Mouse (Mus musculus) cerebellum, adult (tissue): Measurements from ENCODE around the gene Gm20388.

Experiments used
- ATAC-seq: cut with Nextera tagmentation; 2 replicates; pipeline ENCODE4 v1.9.2; 2017; ENCODE audit warnings: mild to moderate bottlenecking, moderate library complexity, mixed read lengths; ENCODE audit not compliant: insufficient number of reproducible peaks, low FRiP score, low TSS enrichment

Gm20388 gene

GRCm38 (mm10) chr8:121905864-121906263 is 1995.2 kb downstream of the Gm20388 start:
- ATAC-seq, result no peak

- ATAC-seq, result peak; percentile 10; the same call in 1 of the 2 replicates
Measured at GRCm38 (mm10) chr8:121906542-121907512, 1996.2 kb downstream of the Gm20388 start.

GRCm38 (mm10) chr8:121907587-121908248 is 1997.1 kb downstream of the Gm20388 start, which contains the start of gene Slc7a5:
Gene Slc7a5, minus strand, starts transcription at chr8:121907694.
- ATAC-seq, result peak; percentile 74

- no peak for ATAC-seq
Measured at GRCm38 (mm10) chr8:121908378-121909147, 1997.9 kb downstream of the Gm20388 start.

- ATAC-seq, result no peak
Measured at GRCm38 (mm10) chr8:121909148-121909541, 1998.5 kb downstream of the Gm20388 start.

GRCm38 (mm10) chr8:121909663-121910062 is 1999.0 kb downstream of the Gm20388 start:
- no peak for ATAC-seq

GRCm38 (mm10) chr8:121911400-121911799 is 2000.8 kb downstream of the Gm20388 start:
- ATAC-seq, result no peak

- ATAC-seq, result no peak
Measured at GRCm38 (mm10) chr8:121911987-121912386, 2001.3 kb downstream of the Gm20388 start.

GRCm38 (mm10) chr8:121912831-121913230 is 2002.2 kb downstream of the Gm20388 start:
- ATAC-seq, result no peak

- no peak for ATAC-seq
Measured at GRCm38 (mm10) chr8:121913378-121913777, 2002.7 kb downstream of the Gm20388 start.

GRCm38 (mm10) chr8:121919158-121919557 is 2008.5 kb downstream of the Gm20388 start:
- ATAC-seq, result no peak

- no peak for ATAC-seq
Measured at GRCm38 (mm10) chr8:121919731-121920130, 2009.1 kb downstream of the Gm20388 start.

- no peak for ATAC-seq
Measured at GRCm38 (mm10) chr8:121921582-121921981, 2010.9 kb downstream of the Gm20388 start.

- no peak for ATAC-seq
Measured at GRCm38 (mm10) chr8:121922101-121922500, 2011.5 kb downstream of the Gm20388 start.

GRCm38 (mm10) chr8:121924681-121925080 is 2014.0 kb downstream of the Gm20388 start:
- ATAC-seq, result no peak

- ATAC-seq, result no peak
Measured at GRCm38 (mm10) chr8:121925624-121926023, 2015.0 kb downstream of the Gm20388 start.

GRCm38 (mm10) chr8:121926266-121926665 is 2015.6 kb downstream of the Gm20388 start:
- no peak for ATAC-seq

GRCm38 (mm10) chr8:121927316-121927715 is 2016.7 kb downstream of the Gm20388 start:
- ATAC-seq, result no peak

GRCm38 (mm10) chr8:121930047-121930446 is 2019.4 kb downstream of the Gm20388 start:
- ATAC-seq, result no peak

GRCm38 (mm10) chr8:121931571-121931970 is 2020.9 kb downstream of the Gm20388 start:
- ATAC-seq, result no peak
